Mouse (Mus musculus): ENCODE data around the gene Rerg.

- TF ChIP-seq POLR2A (IDR thresholded peaks at IDR 0.05; ENCODE audit: borderline replicate concordance, low read depth, low read length) (no peak), CTCF (IDR thresholded peaks at IDR 0.05; ENCODE audit: low read depth, low read length) (no peak)
Measured at GRCm38 (mm10) chr6:137149833-137150232, 20.5 kb downstream of the Rerg start.

All from bone marrow macrophage, adult 2 months (primary cell).